Mouse (Mus musculus) spleen, postnatal 0 days (tissue): ENCODE measurements around the gene Slc5a3. TPM values are rescaled to one million over a fixed set of nuclear protein-coding genes. Genes with fewer than 3 reads are reported as not detected.

Experiments
- polyA plus RNA-seq: library from polyadenylated mRNA; unstranded; fragments of >200 nt; fragmentation: Nextera tagmentation; extraction: Ambion mirVana; gene quantifications from 2 replicates; pipeline ENCODE4 v1.2.1, GENCODE M21; 2015

Slc5a3 gene
- polyA plus RNA-seq = 1.9 and 2.2 TPM in 2 replicates

DNA sequence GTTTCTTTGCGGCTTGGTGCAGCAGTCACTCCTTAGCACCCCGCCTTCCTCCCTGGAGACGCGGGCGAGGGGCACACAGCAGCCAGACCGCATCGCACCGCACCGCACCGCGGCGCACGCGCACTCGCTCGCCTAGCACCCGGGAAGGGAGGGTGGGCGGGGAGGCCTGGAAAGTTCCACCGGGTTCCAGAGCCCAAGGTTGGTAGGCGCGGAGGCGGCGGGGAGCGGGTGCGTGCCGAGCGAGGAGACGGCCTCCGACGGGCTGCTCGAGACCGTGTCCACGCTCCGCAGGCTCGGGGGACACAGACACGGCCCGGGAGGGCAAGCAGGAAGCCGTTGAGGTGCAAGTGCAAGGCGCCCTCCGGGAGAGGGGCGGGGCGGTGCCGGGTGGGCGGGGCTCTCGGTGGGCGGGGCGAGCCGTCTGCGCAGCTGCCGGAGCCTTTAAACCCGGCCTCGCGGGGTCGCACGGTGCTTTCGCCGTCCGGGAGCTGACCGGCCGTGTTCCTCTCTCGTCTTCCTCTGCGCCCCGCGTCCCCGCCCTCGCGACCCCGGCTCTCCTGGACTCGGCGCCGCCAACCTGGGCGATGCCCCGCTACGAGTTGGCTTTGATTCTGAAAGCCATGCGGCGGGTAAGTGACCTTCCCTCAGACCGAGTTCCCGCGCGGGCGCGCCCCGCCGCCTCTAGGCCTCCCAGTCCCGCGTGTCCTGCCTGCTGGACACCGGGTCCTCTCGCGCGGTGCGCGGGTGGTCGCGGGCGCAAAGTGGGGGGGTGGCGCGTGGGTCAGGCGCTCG, at the start of gene Slc5a3, which contains the start of the genes Mrps6 and Gm49711:
TSS of gene Slc5a3 (plus strand) at position 471 of the 792 bp plus-strand sequence.
TSS of gene Mrps6 (plus strand) at position 419 of the 792 bp plus-strand sequence.
TSS of gene Gm49711 (plus strand) at position 465 of the 792 bp plus-strand sequence.

Other genes starting within 250 kb of the Slc5a3 start
- gene Mrps6, start 52 bp upstream of the Slc5a3 start, polyA plus RNA-seq = 50.4 and 59.5 TPM in 2 replicates
- gene Gm49711, start within 50 bp of the Slc5a3 start, polyA plus RNA-seq = 0.16 TPM in 1 of 2 replicates, not detected in the other
- gene Kcne2, start 234.1 kb downstream of the Slc5a3 start, polyA plus RNA-seq = 0.15 TPM in 1 of 2 replicates, not detected in the other
- 86.5 and 89.9 TPM in 2 replicates for gene Smim11, start 243.0 kb downstream of the Slc5a3 start, polyA plus RNA-seq